Mouse (Mus musculus): ENCODE measurements around the gene 4930469K13Rik. TPM values are rescaled to one million over a fixed set of nuclear protein-coding genes. Genes with fewer than 3 reads are reported as not detected.

Gene 4930469K13Rik
- polyA plus RNA-seq, 1 experiment from 2014 or later = not detected

- Histone ChIP-seq H3K27ac (ENCODE audit: low read depth, low read length) (no peak overlapping the region), H3K36me3 (ENCODE audit: control insufficient read depth, insufficient read depth, low read length) (no peaks in the 10 kb centered on the region), H3K4me3 (ENCODE audit: low read depth, low read length) (no peak overlapping the region), H3K4me1 (replicated peaks; ENCODE audit: control insufficient read depth, insufficient read depth, low read length) (no peaks in the 10 kb centered on the region), H3K9me3 (ENCODE audit: control insufficient read depth, low read length) (no peaks in the 10 kb centered on the region), H3K4me2 (ENCODE audit: low read depth, low read length, severe bottlenecking) (no peak overlapping the region), H3K27me3 (ENCODE audit: control insufficient read depth, insufficient read depth, low read length) (no peaks in the 10 kb centered on the region), H3K9ac (ENCODE audit: low read length) (no peak overlapping the region)
- DNase-seq (ENCODE audit: low spot score) (peak; percentile 46), ATAC-seq (replicated peaks; ENCODE audit: low FRiP score) (no peak)
- 64% methylated on average over 6 of the region's 6 CpGs for WGBS
Measured at GRCm38 (mm10) chr11:34012007-34012652, 86.2 kb downstream of the 4930469K13Rik start.

DNA sequence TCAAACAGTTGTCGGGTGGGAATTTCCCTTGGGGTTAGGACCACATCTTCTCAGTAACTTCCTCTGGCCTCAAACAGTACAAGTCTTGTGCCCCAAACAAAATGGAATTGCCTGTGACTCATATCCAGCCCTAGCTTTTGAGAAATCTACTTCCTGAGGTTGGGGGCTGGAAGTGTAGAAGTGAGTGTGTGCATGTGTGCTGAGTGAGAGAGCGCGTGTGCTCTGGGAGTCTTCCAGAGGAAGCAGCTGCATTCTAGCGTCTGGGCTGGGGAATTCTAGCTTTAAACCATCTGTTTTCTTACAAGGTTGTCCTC lies 87.5 kb downstream of the 4930469K13Rik start:
- ATAC-seq (replicated peaks; ENCODE audit: low FRiP score) (no peak), DNase-seq (ENCODE audit: low spot score) (no peak)
- Histone ChIP-seq H3K4me3 (ENCODE audit: low read depth, low read length) (no peak overlapping the region), H3K9ac (ENCODE audit: low read length) (no peak overlapping the region), H3K9me3 (ENCODE audit: control insufficient read depth, low read length) (no peaks in the 10 kb centered on the region), H3K4me1 (replicated peaks; ENCODE audit: control insufficient read depth, insufficient read depth, low read length) (no peaks in the 10 kb centered on the region), H3K4me2 (ENCODE audit: low read depth, low read length, severe bottlenecking) (no peak overlapping the region), H3K36me3 (ENCODE audit: control insufficient read depth, insufficient read depth, low read length) (no peaks in the 10 kb centered on the region), H3K27ac (ENCODE audit: low read depth, low read length) (no peak overlapping the region), H3K27me3 (ENCODE audit: control insufficient read depth, insufficient read depth, low read length) (no peaks in the 10 kb centered on the region)
- 81% methylated on average over 4 of the region's 4 CpGs for WGBS

- H3K27me3 ChIP-seq (ENCODE audit: control insufficient read depth, insufficient read depth, low read length) = no peaks in the 10 kb centered on the region
- 76% methylated on average over 7 of the region's 7 CpGs for whole genome bisulfite sequencing
- DNase-seq (ENCODE audit: low spot score) = no peak
- ATAC-seq (replicated peaks; ENCODE audit: low FRiP score) = no peak
- H3K9ac ChIP-seq (ENCODE audit: low read length) = no peak overlapping the region
- no peaks in the 10 kb centered on the region for H3K9me3 ChIP-seq (ENCODE audit: control insufficient read depth, low read length)
- no peak overlapping the region for H3K27ac ChIP-seq (ENCODE audit: low read depth, low read length)
- no peak overlapping the region for H3K4me3 ChIP-seq (ENCODE audit: low read depth, low read length)
- H3K4me2 ChIP-seq (ENCODE audit: low read depth, low read length, severe bottlenecking) = no peak overlapping the region
- H3K4me1 ChIP-seq (replicated peaks; ENCODE audit: control insufficient read depth, insufficient read depth, low read length) = no peaks in the 10 kb centered on the region
- no peaks in the 10 kb centered on the region for H3K36me3 ChIP-seq (ENCODE audit: control insufficient read depth, insufficient read depth, low read length)
Measured at GRCm38 (mm10) chr11:34010133-34010858, 88.1 kb downstream of the 4930469K13Rik start.

- Histone ChIP-seq H3K27me3 (ENCODE audit: control insufficient read depth, insufficient read depth, low read length) (no peaks in the 10 kb centered on the region), H3K4me1 (replicated peaks; ENCODE audit: control insufficient read depth, insufficient read depth, low read length) (no peaks in the 10 kb centered on the region), H3K36me3 (ENCODE audit: control insufficient read depth, insufficient read depth, low read length) (no peaks in the 10 kb centered on the region), H3K9me3 (ENCODE audit: control insufficient read depth, low read length) (no peaks in the 10 kb centered on the region), H3K4me3 (ENCODE audit: low read depth, low read length) (no peak overlapping the region), H3K27ac (ENCODE audit: low read depth, low read length) (no peak overlapping the region), H3K9ac (ENCODE audit: low read length) (no peak overlapping the region), H3K4me2 (ENCODE audit: low read depth, low read length, severe bottlenecking) (no peak overlapping the region)
- DNase-seq (ENCODE audit: low spot score) = no peak
- 77% methylated on average over 12 of the region's 12 CpGs for WGBS
- ATAC-seq (replicated peaks; ENCODE audit: low FRiP score) = no peak
Measured at GRCm38 (mm10) chr11:34009316-34010087, 88.9 kb downstream of the 4930469K13Rik start.

DNA sequence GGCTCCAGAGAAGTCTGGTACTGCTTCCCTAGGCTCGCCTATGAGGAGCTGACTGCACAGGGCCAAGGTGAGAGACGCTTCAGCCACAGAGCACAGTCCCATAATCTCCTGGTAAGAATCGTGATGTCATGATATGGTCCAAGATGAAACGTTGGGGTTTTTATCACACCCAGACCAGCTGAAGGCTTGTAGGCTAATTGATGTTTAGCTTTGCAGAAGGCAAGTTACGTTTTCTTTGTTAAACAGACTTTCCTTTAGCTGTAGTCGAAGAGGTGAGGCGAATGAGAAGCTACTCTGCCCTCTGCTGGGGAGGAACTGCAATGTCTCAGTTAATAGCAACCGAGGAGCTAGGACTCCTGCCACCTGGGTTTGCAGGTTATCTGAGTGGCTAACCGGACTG lies 89.7 kb downstream of the 4930469K13Rik start:
- WGBS = 49% methylated on average over 9 of the region's 9 CpGs
- DNase-seq (ENCODE audit: low spot score) (no peak), ATAC-seq (replicated peaks; ENCODE audit: low FRiP score) (no peak; the same call in 1 of the 2 replicates)
- Histone ChIP-seq H3K9me3 (ENCODE audit: control insufficient read depth, low read length) (no peaks in the 10 kb centered on the region), H3K4me2 (ENCODE audit: low read depth, low read length, severe bottlenecking) (no peak overlapping the region), H3K9ac (ENCODE audit: low read length) (no peak overlapping the region), H3K36me3 (ENCODE audit: control insufficient read depth, insufficient read depth, low read length) (no peaks in the 10 kb centered on the region), H3K27ac (ENCODE audit: low read depth, low read length) (no peak overlapping the region), H3K4me1 (replicated peaks; ENCODE audit: control insufficient read depth, insufficient read depth, low read length) (no peaks in the 10 kb centered on the region), H3K4me3 (ENCODE audit: low read depth, low read length) (no peak overlapping the region), H3K27me3 (ENCODE audit: control insufficient read depth, insufficient read depth, low read length) (no peaks in the 10 kb centered on the region)

DNA sequence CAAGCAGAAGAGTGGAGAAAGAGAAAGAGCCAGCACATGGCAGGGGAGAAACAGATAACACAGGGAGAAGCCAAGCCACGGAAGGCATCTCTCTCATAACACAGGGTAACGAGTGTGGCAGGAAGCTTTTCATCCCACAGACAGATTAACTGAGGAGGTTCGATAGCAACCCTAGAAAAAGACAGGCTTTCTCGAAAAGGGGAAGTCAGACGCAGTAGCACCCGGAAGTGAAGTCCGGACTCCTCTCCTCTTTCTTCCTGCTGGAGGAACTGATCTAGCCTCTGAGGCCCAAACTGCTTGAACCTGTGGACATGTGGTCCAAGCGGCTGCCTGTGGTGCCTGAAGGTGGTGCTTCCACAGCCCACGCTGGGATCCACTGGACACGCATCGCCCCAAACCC lies 90.1 kb downstream of the 4930469K13Rik start:
- H3K9ac ChIP-seq (ENCODE audit: low read length) = no peak overlapping the region
- no peak overlapping the region for H3K4me3 ChIP-seq (ENCODE audit: low read depth, low read length)
- no peaks in the 10 kb centered on the region for H3K4me1 ChIP-seq (replicated peaks; ENCODE audit: control insufficient read depth, insufficient read depth, low read length)
- H3K27me3 ChIP-seq (ENCODE audit: control insufficient read depth, insufficient read depth, low read length) = no peaks in the 10 kb centered on the region
- no peaks in the 10 kb centered on the region for H3K9me3 ChIP-seq (ENCODE audit: control insufficient read depth, low read length)
- ATAC-seq (replicated peaks; ENCODE audit: low FRiP score) = no peak
- DNase-seq (ENCODE audit: low spot score) = no peak
- no peak overlapping the region for H3K27ac ChIP-seq (ENCODE audit: low read depth, low read length)
- H3K4me2 ChIP-seq (ENCODE audit: low read depth, low read length, severe bottlenecking) = no peak overlapping the region
- 88% methylated on average over 11 of the region's 11 CpGs for WGBS
- H3K36me3 ChIP-seq (ENCODE audit: control insufficient read depth, insufficient read depth, low read length) = no peaks in the 10 kb centered on the region

GRCm38 (mm10) chr11:34007616-34008015 lies 90.7 kb downstream of the 4930469K13Rik start:
- H3K4me3 ChIP-seq (ENCODE audit: low read depth, low read length) = no peak overlapping the region
- H3K9ac ChIP-seq (ENCODE audit: low read length) = no peak overlapping the region
- H3K4me1 ChIP-seq (replicated peaks; ENCODE audit: control insufficient read depth, insufficient read depth, low read length) = no peaks in the 10 kb centered on the region
- H3K27ac ChIP-seq (ENCODE audit: low read depth, low read length) = no peak overlapping the region
- H3K9me3 ChIP-seq (ENCODE audit: control insufficient read depth, low read length) = no peaks in the 10 kb centered on the region
- H3K4me2 ChIP-seq (ENCODE audit: low read depth, low read length, severe bottlenecking) = no peak overlapping the region
- DNase-seq (ENCODE audit: low spot score) (no peak), ATAC-seq (replicated peaks; ENCODE audit: low FRiP score) (no peak)
- H3K27me3 ChIP-seq (ENCODE audit: control insufficient read depth, insufficient read depth, low read length) = no peaks in the 10 kb centered on the region
- no peaks in the 10 kb centered on the region for H3K36me3 ChIP-seq (ENCODE audit: control insufficient read depth, insufficient read depth, low read length)
- WGBS = 100% methylated on average over 2 of the region's 2 CpGs

GRCm38 (mm10) chr11:34002593-34002965 lies 95.8 kb downstream of the 4930469K13Rik start:
- ATAC-seq (replicated peaks; ENCODE audit: low FRiP score) (no peak), DNase-seq (ENCODE audit: low spot score) (no peak)
- no peaks in the 10 kb centered on the region for H3K36me3 ChIP-seq (ENCODE audit: control insufficient read depth, insufficient read depth, low read length)
- no peak overlapping the region for H3K27ac ChIP-seq (ENCODE audit: low read depth, low read length)
- no peak overlapping the region for H3K4me2 ChIP-seq (ENCODE audit: low read depth, low read length, severe bottlenecking)
- no peaks in the 10 kb centered on the region for H3K9me3 ChIP-seq (ENCODE audit: control insufficient read depth, low read length)
- 80% methylated on average over 5 of the region's 5 CpGs for WGBS
- no peaks in the 10 kb centered on the region for H3K4me1 ChIP-seq (replicated peaks; ENCODE audit: control insufficient read depth, insufficient read depth, low read length)
- no peaks in the 10 kb centered on the region for H3K27me3 ChIP-seq (ENCODE audit: control insufficient read depth, insufficient read depth, low read length)
- no peak overlapping the region for H3K4me3 ChIP-seq (ENCODE audit: low read depth, low read length)
- no peak overlapping the region for H3K9ac ChIP-seq (ENCODE audit: low read length)
